Comparison of ENCODE assay signal across 32 mouse cellular contexts in genomic region chr1:30921252-30921651, GRCm38 (mm10). TPM values are rescaled to one million over a fixed set of nuclear protein-coding genes. Genes with fewer than 3 reads are reported as not detected.
DNase-seq lines count a peak whose midpoint lies in the region; ATAC-seq lines count a peak whose summit lies in the region.
"Had no signal": no experiment of that assay in that cellular context is flagged by ENCODE, and none has a peak within 500 bp of the region (broad histone marks: within the 10 kb centered on the region; RNA-seq: fewer than 3 reads in every experiment).

No protein-coding gene starts in this region.

- DNase-seq in lung, postnatal 36 days = peak; percentile 22
- DNase-seq in lung, adult 18-20 months = no peak
- DNase-seq in right cerebral cortex, postnatal 25 days = no peak
- no peak for DNase-seq in spleen, adult 18-20 months
- DNase-seq in cerebellum, postnatal 14 days = no peak
- DNase-seq: embryo, embryonic 11 days; heart, adult 2 months; layer of hippocampus, postnatal 36 days; right cerebral cortex, postnatal 14 days had no signal

- ATAC-seq in activated CD4-positive, CD25-positive, alpha-beta regulatory T cell, adult 4 months = peak; percentile 36
- peak; percentile 85 for ATAC-seq in megakaryocyte, adult 5-6 weeks (ENCODE audit: poor library complexity, severe bottlenecking)
- ATAC-seq: forebrain, embryonic 13.5 days; hindbrain, embryonic 16.5 days; intestine, postnatal 0 days; Patski had no signal

RNA-seq across cellular contexts. Expression of gene Phf3, which starts 47.5 kb away (rescaled TPM):
- 10 to 100 TPM; 19.3 to 27.9 TPM for polyA plus RNA-seq in activated CD4-positive, CD25-positive, alpha-beta regulatory T cell, adult 4 months (2017; shearing (Covaris generic))
- 63.9 and 68.6 TPM in 2 replicates for total RNA-seq in megakaryocyte, adult 5-6 weeks (2015)
- total RNA-seq in megakaryocyte, adult 5-6 weeks (2017) = 81.3 and 84.4 TPM in 2 replicates

RNA-seq across cellular contexts. Expression of gene AC153137.1, which starts 56.5 kb away (rescaled TPM):
- not detected for polyA plus RNA-seq in activated CD4-positive, CD25-positive, alpha-beta regulatory T cell, adult 4 months (2017; shearing (Covaris generic))
- not detected in 2 replicates for total RNA-seq in megakaryocyte, adult 5-6 weeks (2015)
- not detected in 2 replicates for total RNA-seq in megakaryocyte, adult 5-6 weeks (2017)
- total RNA-seq: adrenal gland, adult 2 months; adrenal gland, postnatal 4 days; gastrocnemius, adult 2 months; heart, adult 2 months; heart, postnatal 25 days; layer of hippocampus, adult 8-10 months; layer of hippocampus, postnatal 36 days; left cerebral cortex, postnatal 10 days had no signal
- polyA plus RNA-seq: adrenal gland, adult 2 months; embryonic facial prominence, embryonic 14.5 days; forebrain, embryonic 13.5 days; frontal cortex, adult 2 months; heart, adult 2 months; heart, embryonic 14.5 days; hindbrain, embryonic 16.5 days; intestine, postnatal 0 days; kidney, embryonic 14.5 days; limb, embryonic 11.5 days; liver, embryonic 11.5 days; lung, embryonic 14.5 days; midbrain, embryonic 12.5 days; neural tube, embryonic 11.5 days; Patski; spleen, adult 2 months; stomach, embryonic 14.5 days had no signal
